Mouse (Mus musculus): ENCODE results near the gene Ppm1k.
"Not testable (repeated sequence)": the region's sequence is repeated elsewhere in the genome, so short reads cannot be mapped to it uniquely, and the experiment has no call there.

Gene Ppm1k

DNA sequence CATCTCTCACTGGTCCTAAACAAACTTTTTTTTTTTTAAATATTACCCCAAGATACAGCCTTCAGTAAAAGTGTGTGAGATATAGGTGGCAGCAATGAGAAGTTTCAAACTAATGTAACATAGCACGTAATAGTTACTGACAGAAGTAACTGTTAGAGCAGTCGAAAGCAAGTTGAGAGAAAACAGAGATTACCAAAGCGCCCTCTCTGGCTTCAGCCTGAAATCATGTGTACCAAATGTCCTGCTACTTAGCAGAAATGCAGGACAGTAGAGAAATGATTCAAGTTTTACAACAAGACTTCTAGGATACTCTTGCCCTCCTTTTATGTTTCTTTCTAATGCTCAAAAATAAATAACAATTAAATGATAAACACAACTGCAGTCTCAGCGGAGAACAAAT, 4.3 kb downstream of the Ppm1k start:
- DNase-seq, result no peak

DNA sequence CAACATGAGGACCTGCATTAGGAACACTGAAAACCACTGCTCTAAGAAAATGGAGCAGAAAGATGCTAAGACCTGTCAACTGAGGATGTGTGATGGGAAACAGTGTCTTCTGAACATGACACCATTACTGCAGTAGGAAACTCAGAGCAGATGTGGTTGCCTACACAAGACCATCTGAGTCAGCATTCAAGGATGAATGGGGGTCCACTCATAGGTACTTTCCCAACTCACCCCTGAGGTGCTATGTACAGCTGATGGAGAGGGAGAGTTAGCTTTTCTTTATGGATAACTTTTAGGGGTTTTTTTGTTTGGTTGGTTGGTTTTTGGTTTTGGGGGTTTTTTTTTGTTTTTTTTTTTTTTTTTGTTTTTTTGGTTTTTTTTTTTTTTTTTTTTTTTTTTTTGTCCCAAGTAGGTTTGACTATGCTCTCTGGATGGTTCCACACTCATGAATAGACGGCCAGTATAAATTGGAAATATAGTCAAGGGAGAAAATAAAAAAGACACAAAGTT, 5.9 kb downstream of the Ppm1k start:
- DNase-seq, result no peak

DNA sequence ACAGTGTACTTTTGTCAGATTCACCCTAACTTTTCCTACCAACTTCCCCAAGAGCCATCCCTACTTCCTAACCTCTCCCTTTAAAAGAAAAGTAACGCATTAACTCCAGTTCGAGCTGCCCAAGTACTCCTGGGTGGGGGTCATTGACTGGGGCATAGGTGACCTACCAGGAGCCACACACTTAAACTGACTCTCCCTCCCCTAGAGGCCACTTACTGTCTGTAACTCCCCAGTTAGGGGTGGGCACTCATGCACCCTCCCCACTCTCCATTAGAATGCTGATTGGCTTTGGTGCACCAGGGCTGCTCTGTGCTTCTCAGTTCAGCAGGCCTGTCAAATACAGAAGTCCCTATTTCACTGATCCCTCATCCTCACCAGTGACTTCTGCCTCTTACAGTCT, 8.3 kb downstream of the Ppm1k start:
- DNase-seq, result no peak

GRCm38 (mm10) chr6:57524742-57525141, 10.5 kb downstream of the Ppm1k start:
- DNase-seq, result no peak

GRCm38 (mm10) chr6:57520749-57521652, 14.3 kb downstream of the Ppm1k start:
- DNase-seq, result no peak

DNA sequence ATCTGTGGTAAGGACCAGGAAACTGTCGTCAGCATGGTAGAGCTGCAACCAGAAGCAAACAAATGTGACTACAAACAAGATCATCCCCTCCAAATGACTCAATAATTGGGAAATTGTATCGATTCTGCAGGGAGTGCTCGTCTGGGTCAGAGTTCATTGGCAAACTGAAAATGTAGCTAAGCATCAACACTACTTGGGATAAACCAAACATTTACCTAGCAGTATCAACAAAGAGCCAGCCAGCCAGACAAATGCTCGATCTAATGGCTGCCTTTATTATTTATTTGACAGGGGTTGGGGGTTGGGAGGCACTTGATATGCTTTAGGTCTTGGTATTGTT, 21.3 kb downstream of the Ppm1k start:
- DNase-seq, result no peak

DNA sequence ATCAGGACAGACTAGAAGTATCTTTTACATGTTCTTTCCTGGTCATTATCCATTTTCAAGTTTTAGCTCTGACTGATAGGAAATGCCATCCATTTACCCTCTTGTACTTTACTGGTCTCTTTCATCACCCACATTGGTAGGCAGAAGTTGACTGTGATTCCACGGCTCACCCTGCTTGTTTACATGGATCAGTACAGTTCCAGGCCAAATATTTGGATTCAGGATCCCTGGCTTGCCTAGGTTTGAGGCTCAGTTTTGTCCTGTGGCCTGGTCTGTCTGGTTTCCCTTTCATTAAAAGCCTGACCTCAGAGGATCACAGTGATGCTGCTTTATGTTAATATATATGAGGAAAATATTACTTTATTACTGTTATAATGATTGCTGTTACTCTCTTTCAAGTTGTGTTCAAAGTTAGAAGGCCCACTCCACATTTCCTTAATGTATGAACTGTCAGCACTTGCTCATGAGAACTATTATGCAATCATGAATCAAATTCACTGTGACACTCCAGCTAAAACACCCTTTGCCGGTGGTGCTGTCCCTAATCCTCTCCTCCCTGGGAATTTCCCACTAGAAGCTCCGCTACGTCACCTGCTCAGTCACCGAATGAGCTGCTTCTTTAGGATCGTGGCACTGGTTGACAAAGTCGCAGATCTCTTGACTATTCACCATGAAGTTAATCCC, 21.8 kb downstream of the Ppm1k start:
- no peak for DNase-seq

GRCm38 (mm10) chr6:57511899-57512298, 23.4 kb downstream of the Ppm1k start:
- DNase-seq, result no peak

DNA sequence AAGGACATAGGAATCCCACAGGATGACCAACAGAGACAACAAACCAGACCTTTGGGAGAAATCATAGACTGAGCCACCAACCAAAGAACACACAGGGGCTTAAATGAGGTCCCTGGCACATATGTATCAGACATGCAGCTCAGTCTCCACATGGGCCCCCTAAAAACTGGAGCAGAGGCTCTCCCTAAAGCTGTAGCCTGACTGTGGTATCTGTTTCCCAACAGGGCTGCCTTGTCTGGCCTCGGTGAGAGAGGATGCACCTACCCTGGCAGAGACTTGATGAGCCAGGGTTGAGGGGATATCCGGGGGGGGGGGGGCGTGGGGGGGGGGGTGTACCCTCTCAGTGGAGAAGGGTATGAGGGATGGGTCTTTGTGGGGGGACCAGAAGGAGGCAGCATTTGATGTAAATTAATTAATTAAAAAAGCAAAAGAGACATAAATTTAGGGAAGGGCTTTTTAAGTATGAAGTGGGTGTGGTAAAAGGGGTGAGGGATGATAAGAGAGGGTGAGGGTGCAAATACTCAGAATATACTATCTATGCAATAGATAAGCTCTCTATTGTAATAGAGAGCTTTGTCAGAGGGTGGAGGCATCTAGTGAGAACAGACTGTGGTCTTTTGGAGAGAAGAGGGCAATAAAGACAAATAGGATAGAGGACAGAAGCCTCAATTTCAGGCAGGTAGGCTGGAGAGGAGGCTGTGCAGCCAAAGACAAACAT, 31.4 kb downstream of the Ppm1k start:
- no peak for DNase-seq

DNA sequence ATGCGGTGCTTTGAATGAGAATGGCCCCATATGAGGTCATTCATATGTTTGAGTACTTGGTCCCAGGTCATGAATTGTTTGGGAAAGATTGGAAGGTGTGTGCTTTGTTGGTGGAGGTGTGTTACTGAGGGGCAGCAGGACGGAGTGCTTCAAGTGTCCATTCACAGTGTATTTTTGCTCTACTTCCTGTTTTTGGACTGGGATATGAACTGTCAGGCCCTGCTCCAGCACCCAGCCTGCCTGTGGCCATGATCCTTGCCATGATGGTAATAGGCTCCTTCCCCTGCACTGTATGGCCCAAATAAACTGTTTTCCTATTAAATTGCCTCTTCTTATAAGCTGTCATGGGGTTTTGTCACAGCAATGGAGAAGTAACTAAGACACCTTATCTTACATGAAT, 36.1 kb downstream of the Ppm1k start:
- no peak for DNase-seq

GRCm38 (mm10) chr6:57468161-57468560, 67.1 kb downstream of the Ppm1k start:
- not testable (repeated sequence) for DNase-seq

Data from kidney, postnatal 4 days (tissue).